Mouse (Mus musculus) thymus, postnatal 10 days (tissue): ENCODE measurements around the gene Cyp26c1.

Experiments used
- DNase-seq, 2 experiments: peaks; one replicate each; pipeline ENCODE4 v3.0.0; 2021; ENCODE audit warnings: low spot score in 2 of 2

The Cyp26c1 gene

DNA sequence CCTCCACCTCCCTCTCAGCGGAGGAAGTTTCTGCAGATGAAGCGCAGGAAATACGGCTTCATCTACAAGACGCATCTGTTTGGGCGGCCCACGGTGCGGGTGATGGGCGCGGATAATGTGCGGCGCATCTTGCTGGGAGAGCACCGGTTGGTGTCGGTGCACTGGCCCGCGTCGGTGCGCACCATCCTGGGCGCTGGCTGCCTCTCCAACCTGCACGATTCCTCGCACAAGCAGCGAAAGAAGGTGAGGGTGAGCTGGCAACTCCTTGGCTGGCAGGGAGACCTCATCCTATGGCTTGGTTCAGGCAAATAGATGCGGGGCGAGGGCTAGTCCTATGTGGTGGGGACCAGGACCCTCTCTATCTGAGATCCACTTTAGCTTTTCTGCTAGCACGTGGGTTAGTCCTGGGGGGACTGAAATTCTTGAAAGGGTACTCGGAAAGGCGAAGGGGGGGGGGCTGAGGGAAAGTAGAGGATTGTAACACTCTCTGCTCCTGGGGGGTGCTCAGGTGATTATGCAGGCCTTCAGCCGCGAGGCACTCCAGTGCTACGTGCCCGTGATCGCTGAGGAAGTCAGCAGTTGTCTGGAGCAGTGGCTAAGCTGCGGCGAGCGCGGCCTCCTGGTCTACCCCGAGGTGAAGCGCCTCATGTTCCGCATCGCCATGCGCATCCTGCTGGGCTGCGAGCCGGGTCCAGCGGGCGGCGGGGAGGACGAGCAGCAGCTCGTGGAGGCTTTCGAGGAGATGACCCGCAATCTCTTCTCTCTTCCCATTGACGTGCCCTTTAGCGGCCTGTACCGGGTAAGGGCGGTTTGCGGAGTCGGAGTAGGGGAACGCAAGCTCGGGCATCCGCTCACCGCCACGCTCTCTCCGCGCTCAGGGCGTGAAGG, 13.1 kb downstream of the Cyp26c1 start:
- DNase-seq = no peak

GRCm38 (mm10) chr19:37699711-37700110, 14.3 kb downstream of the Cyp26c1 start:
- DNase-seq = no peak

DNA sequence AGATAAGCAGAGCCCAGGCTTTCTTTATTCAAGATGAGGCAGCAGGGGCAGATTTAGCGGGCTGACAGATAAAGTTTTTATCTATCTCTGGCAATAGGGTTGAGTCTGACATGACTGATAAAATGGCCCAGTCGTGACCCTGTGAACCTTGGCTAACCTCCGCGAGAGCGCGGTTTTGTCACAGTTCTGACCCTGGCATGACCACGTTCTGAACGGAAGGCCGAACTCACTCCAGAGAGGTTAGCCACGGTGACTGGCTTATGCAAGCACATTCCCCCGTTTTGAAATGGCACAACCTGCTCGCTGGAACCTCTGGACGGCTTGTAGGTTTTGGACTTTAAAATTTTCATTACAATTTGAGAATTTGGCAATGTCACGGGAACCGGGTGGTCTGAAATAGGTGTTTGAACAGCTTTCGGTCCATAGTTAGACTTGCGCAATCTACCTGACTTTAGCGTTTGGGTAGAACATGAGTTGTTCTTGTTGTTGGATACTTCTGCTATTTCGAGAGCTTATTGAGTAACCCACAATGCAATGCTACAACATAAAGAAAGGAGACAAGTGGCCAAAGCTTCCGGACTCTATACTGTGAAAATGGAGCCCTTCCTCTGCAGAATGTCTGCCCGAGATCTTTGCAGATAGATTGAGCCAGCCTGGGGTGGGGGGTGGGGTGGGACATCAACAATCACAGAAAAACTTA, 17.1 kb downstream of the Cyp26c1 start:
- DNase-seq = no peak

DNA sequence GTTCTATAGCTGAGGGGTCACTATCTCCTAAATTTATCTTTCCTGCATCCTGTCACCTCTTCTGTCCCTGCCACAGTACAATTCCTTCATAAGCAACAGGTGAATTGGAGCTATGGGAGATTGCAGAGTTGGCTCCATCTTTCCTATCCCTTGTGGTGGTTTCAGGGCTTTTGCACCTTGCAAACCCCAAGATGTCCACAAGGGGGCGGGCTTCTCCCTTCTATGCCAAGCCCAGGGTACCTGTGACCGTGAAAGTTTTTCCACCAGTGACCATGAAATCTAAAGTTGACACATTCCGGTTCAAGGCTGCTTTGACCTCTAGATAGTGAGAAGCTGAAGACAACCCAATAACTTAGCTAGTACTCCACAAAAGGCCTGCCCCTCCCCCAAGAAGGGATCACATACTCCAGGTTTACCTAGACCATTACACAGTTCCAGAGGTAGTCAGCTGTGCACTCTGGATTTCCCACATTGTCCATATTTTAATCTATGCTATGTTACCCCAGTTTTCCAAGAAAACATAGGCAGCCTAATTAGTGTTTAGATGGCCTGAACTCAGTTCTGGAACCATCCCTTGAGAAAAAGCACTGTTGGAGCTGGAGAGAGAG, 18.6 kb downstream of the Cyp26c1 start:
- peak; percentile 36 to 65 for DNase-seq

GRCm38 (mm10) chr19:37705722-37706121, 20.3 kb downstream of the Cyp26c1 start:
- DNase-seq = no peak

DNA sequence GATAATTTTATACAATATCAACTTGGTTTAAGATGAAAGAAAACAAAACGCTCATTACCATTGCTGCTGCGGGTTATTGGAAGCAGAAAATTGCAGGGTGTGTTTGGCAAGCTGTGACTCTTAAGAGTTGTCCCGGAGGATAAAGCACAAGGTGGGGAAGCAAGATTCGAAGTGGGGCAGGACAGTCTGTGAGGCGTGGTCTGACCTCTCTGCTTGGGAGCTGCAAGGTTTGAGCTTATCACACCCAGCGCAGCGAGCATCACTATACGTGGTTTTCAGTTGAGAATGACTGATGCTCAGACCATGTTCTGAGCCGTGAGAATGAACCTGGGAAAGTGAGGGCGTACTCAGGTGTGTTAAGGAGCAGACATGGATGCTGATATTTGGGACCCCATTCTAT, 29.3 kb downstream of the Cyp26c1 start:
- DNase-seq = no peak

GRCm38 (mm10) chr19:37715980-37716379, 30.6 kb downstream of the Cyp26c1 start:
- DNase-seq = no peak

DNA sequence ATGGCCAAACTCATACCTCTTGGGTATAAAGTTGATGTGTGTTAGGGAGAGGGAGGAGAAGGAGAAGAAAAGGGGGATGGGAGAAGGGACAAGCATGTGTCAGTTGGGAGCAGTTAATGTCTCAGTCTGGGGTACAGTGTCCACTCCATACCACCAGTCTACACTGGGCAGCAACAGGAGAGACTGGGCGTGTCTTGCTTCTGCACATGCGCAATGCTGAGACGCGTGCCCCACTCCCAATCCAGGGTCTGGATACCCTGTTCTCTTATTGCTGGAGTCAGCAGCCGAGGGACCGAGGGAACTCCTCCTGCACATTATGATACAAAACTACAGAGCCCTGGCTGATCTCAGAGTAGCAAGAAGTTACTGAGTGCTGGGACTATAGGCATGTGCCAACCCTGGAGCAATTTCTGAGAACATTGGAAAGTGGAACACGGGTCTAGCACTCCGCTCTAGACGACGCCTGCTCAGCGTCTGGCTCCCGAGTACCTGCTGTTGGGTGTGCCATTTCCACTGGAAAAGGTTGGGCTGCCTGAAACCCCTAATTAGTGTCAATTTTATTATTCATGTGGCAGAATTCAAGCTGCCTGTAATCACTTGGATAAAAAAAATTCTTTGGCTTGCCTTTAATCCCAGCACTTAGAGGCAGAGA, 31.3 kb downstream of the Cyp26c1 start:
- no peak for DNase-seq

GRCm38 (mm10) chr19:37719166-37719565, 33.8 kb downstream of the Cyp26c1 start:
- DNase-seq = no peak

GRCm38 (mm10) chr19:37724591-37724990, 39.2 kb downstream of the Cyp26c1 start:
- no peak for DNase-seq

DNA sequence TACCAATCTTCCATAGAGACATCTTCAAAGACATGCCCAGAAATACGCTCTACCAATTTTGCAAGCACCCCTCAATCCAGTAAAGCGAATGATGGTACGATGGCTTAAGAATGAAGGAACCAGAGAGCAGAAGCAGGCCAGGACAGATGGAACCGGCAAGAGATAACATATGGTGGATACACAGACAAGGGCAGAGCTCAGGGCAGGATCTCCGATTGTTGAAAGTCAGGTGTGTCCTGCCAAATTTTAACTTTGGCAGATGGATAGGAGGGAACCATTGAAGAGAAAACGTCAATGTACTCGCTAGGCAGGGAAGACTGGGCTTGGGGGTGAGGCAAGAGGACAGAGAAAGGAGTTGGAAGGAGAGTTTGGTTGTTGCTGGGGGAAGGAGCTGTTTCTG, 41.2 kb downstream of the Cyp26c1 start:
- no peak for DNase-seq

GRCm38 (mm10) chr19:37727366-37727765, 42.0 kb downstream of the Cyp26c1 start:
- no peak for DNase-seq

DNA sequence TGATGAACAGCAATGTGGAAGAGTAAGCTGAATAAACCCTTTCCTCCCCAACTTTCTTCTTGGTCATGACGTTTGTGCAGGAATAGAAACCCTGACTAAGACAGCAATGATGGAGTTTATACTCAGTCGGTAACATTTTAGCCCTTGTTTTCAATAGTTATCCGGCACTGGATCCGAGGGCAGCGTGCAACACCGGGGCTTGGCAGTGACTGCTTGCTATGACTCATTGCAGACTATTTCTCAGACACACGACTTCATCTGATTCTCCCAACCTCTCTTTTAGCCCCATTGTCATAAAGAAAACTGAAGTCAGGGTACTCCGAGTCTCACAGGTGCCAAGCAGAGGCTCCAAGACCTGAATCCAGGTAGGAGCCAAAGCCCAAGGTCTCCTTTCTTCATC, 50.0 kb downstream of the Cyp26c1 start:
- DNase-seq = no peak

DNA sequence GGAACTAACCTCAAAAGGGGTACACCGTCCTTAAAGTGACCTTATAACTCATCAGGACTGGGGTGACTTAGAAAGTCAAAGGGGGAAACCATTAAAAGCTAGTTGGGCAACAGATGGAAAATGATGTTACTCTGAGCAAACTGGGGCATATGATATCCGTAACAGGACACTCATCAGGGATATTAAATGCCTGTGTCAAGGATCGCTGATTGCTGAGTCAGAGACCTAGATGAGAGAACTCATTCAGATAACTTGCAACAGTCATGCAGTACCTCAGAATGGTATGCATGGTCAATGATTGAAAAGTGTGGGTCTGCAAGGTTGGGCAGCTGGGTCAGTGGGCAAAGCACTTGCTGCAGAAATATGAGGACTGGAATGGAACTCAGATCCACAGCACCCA, 53.2 kb downstream of the Cyp26c1 start:
- no peak for DNase-seq

DNA sequence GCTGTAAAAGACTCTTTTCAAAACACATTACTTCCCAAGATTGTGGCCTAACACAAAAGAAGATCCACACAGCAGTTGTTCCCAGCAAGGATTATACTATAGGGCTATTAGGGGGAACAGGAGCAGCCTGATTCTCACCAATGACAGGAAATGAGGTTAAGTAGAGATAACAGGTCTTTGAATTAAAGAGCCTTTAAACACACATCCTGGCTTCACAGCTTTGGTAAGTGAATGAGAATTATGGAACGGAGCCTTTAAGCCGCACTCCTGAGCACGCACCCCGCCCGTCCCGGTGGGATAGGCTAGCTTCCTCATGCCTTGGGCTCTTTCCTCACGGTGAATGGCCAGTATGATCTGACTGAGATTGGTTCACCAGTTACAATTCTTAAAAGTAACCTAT, 54.7 kb downstream of the Cyp26c1 start:
- no peak for DNase-seq
